ENCODE assay signal across 13 mouse cellular contexts in genomic region chr5:27623876-27624275, GRCm38 (mm10).
"Had no signal": no experiment of that assay in that cellular context is flagged by ENCODE, and none has a peak within 500 bp of the region (broad histone marks: within the 10 kb centered on the region; RNA-seq: fewer than 3 reads in every experiment).

No protein-coding gene starts in this region.

- H3K9me3 ChIP-seq: limb, embryonic 13.5 days; midbrain, embryonic 12.5 days; neural tube, embryonic 13.5 days had no signal

- H3K4me1 ChIP-seq: limb, embryonic 13.5 days; midbrain, embryonic 12.5 days; neural tube, embryonic 13.5 days had no signal

- H3K27ac ChIP-seq: limb, embryonic 13.5 days; liver, embryonic 14.5 days; midbrain, embryonic 12.5 days; neural tube, embryonic 13.5 days had no signal

- DNase-seq: kidney, postnatal 36 days; layer of hippocampus, adult 9-11 months; layer of hippocampus, postnatal 36 days; lung, adult 18-20 months; retina, postnatal 1 day; right cerebral cortex, postnatal 4 days; spleen, adult 18-20 months; thymus, postnatal 36 days had no signal

- H3K9ac ChIP-seq: limb, embryonic 13.5 days; liver, embryonic 14.5 days; midbrain, embryonic 12.5 days; neural tube, embryonic 13.5 days had no signal

- H3K27me3 ChIP-seq: limb, embryonic 13.5 days; midbrain, embryonic 12.5 days; neural tube, embryonic 13.5 days had no signal

- H3K4me2 ChIP-seq: limb, embryonic 13.5 days; midbrain, embryonic 12.5 days; neural tube, embryonic 13.5 days had no signal

- ATAC-seq: midbrain, embryonic 16.5 days had no signal

- H3K4me3 ChIP-seq: limb, embryonic 13.5 days; midbrain, embryonic 12.5 days; neural tube, embryonic 13.5 days had no signal

- H3K36me3 ChIP-seq: limb, embryonic 13.5 days; midbrain, embryonic 12.5 days; neural tube, embryonic 13.5 days had no signal
